15 mouse cellular contexts compared by ENCODE assay signal in the genomic region with DNA sequence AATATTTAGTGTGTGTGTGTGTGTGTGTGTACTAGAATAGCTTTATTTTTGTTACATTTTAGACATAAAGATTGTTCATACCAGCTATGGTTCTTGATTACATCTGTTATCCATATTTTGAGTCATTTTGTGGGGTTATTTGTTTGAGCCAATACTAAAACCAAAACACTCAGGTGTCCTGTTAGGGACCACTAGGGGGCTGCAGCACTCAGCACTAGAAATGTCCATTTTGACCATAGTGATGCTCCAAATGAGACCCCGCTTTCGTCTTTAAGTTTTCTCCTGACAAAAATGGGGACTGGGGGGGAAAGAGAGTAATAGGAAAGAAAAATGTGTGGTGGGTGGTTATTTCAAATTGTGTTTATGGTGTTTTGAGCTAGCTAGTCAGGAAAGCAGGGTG. TPM values are rescaled to one million over a fixed set of nuclear protein-coding genes. Genes with fewer than 3 reads are reported as not detected.
DNase-seq lines count a peak whose midpoint lies in the region; ATAC-seq and TF ChIP-seq lines count a peak whose summit lies in the region.
"Had no signal": no experiment of that assay in that cellular context is flagged by ENCODE, and none has a peak within 500 bp of the region (broad histone marks: within the 10 kb centered on the region; RNA-seq: fewer than 3 reads in every experiment).

No protein-coding gene starts in this region.

- H3K4me1 ChIP-seq in intestine, postnatal 0 days (replicated peaks; ENCODE audit: control insufficient read depth, insufficient read depth, low read length): no peaks in the 10 kb centered on the region
- H3K4me1 ChIP-seq in intestine, embryonic 15.5 days (replicated peaks): no peaks in the 10 kb centered on the region
- no peaks in the 10 kb centered on the region for H3K4me1 ChIP-seq in CH12.LX (ENCODE audit: control insufficient read depth in 1 of 2, insufficient read depth in 2 of 2)
- H3K4me1 ChIP-seq: hindbrain, embryonic 13.5 days; kidney, embryonic 15.5 days; limb, embryonic 15.5 days had no signal

- H3K27me3 ChIP-seq in intestine, postnatal 0 days (replicated peaks; ENCODE audit: control insufficient read depth, insufficient read depth, low read length): no peaks in the 10 kb centered on the region
- H3K27me3 ChIP-seq in intestine, embryonic 15.5 days (replicated peaks): no peaks in the 10 kb centered on the region
- no peaks in the 10 kb centered on the region for H3K27me3 ChIP-seq in CH12.LX (replicated peaks)
- H3K27me3 ChIP-seq: hindbrain, embryonic 13.5 days; kidney, embryonic 15.5 days; limb, embryonic 15.5 days had no signal

- no peak for ATAC-seq in intestine, postnatal 0 days
- ATAC-seq in intestine, embryonic 15.5 days: no peak

- no peaks in the 10 kb centered on the region for H3K9me3 ChIP-seq in intestine, postnatal 0 days (ENCODE audit: control insufficient read depth)
- no peaks in the 10 kb centered on the region for H3K9me3 ChIP-seq in intestine, embryonic 15.5 days
- H3K9me3 ChIP-seq in CH12.LX (replicated peaks; ENCODE audit: low read length): no peaks in the 10 kb centered on the region
- H3K9me3 ChIP-seq: hindbrain, embryonic 13.5 days; kidney, embryonic 15.5 days; limb, embryonic 15.5 days had no signal

- H3K9ac ChIP-seq in intestine, postnatal 0 days (ENCODE audit: low read depth, low read length): no peak overlapping the region
- no peak overlapping the region for H3K9ac ChIP-seq in intestine, embryonic 15.5 days
- H3K9ac ChIP-seq in CH12.LX (ENCODE audit: insufficient read depth, low read depth): no peak overlapping the region
- H3K9ac ChIP-seq: hindbrain, embryonic 13.5 days; kidney, embryonic 15.5 days; limb, embryonic 15.5 days had no signal

- DNase-seq in cerebellum, postnatal 10 days: peak; percentile 48 to 50
- DNase-seq in cerebellum, adult 11 months: no peak
- DNase-seq in CH12.LX (ENCODE audit: extremely low read depth): peak; percentile 17
- DNase-seq in forelimb bud, embryonic 11.5 days (ENCODE audit: low read depth, low spot score): peak; percentile 23
- DNase-seq in thymus, postnatal 10 days (ENCODE audit: low spot score in 2 of 2): no peak
- no peak for DNase-seq in right cerebral cortex, postnatal 10 days (ENCODE audit: low spot score in 2 of 2)
- DNase-seq: adrenal gland, postnatal 14 days; lung, postnatal 4 days; right cerebral cortex, postnatal 4 days had no signal

- dilution Hi-C loops in CH12.LX (cut with MboI; ENCODE audit: extremely low pct_ligation_motif_present, extremely low pct_unique_long_range_greater_than_20kb, low sequenced_read_pairs): no loop called here

- H3K36me3 ChIP-seq in intestine, postnatal 0 days (ENCODE audit: control insufficient read depth, insufficient read depth): peaks cover 89% of the 10 kb centered on the region
- H3K36me3 ChIP-seq in intestine, embryonic 15.5 days: peaks cover 29% of the 10 kb centered on the region
- H3K36me3 ChIP-seq in CH12.LX (replicated peaks in 1 of 2; ENCODE audit: control insufficient read depth in 1 of 2, insufficient read depth in 1 of 2, low read length in 1 of 2): peaks cover 70 to 95% of the 10 kb centered on the region in 2 experiments

- WGBS in intestine, postnatal 0 days: 83% methylated on average over 2 of the region's 2 CpGs
- 84% methylated on average over 2 of the region's 2 CpGs for WGBS in intestine, embryonic 15.5 days

- in situ Hi-C loops in CH12.LX (cut with MboI; ENCODE audit: low pct_ligation_motif_present, low pct_unique_long_range_greater_than_20kb, low sequenced_read_pairs): no loop called here

- TF ChIP-seq CTCF in intestine, postnatal 0 days (IDR thresholded peaks at IDR 0.05; ENCODE audit: low read depth): peak; percentile 62
- TF ChIP-seq CTCF in CH12.LX (conservative IDR thresholded peaks at IDR 0.05 in 1 of 2, IDR thresholded peaks at IDR 0.05 in 1 of 2; ENCODE audit: low read depth in 2 of 2, low read length in 2 of 2): peak; percentile 33 to 61; a peak in 3 of 4 replicates

- TF ChIP-seq EP300 in CH12.LX (IDR thresholded peaks at IDR 0.05; ENCODE audit: low read length): no peak

- peak; percentile 22 for TF ChIP-seq RAD21 in CH12.LX (IDR thresholded peaks at IDR 0.05; ENCODE audit: low read depth, low read length)

- no peaks in the 10 kb centered on the region; the same call in 1 of the 2 replicates for H3K79me2 ChIP-seq in CH12.LX (replicated peaks; ENCODE audit: control insufficient read depth, extremely low read depth, insufficient read depth, poor library complexity, severe bottlenecking)

- H3K4me3 ChIP-seq in intestine, postnatal 0 days (ENCODE audit: low read depth, low read length): no peak overlapping the region
- H3K4me3 ChIP-seq in intestine, embryonic 15.5 days (replicated peaks): no peak overlapping the region
- no peak overlapping the region for H3K4me3 ChIP-seq in CH12.LX (replicated peaks in 1 of 3; ENCODE audit: low read depth in 2 of 3, low read length in 2 of 3, poor library complexity in 1 of 3)
- H3K4me3 ChIP-seq: hindbrain, embryonic 13.5 days; kidney, embryonic 15.5 days; limb, embryonic 15.5 days had no signal

- no peak overlapping the region for H3K4me2 ChIP-seq in intestine, postnatal 0 days (replicated peaks; ENCODE audit: low read depth)
- H3K4me2 ChIP-seq in intestine, embryonic 15.5 days (replicated peaks): no peak overlapping the region
- no peak overlapping the region for H3K4me2 ChIP-seq in CH12.LX (ENCODE audit: insufficient read depth, low read depth, poor library complexity, severe bottlenecking)
- H3K4me2 ChIP-seq: heart, embryonic 11.5 days; hindbrain, embryonic 13.5 days; kidney, embryonic 15.5 days; limb, embryonic 15.5 days had no signal

- TF ChIP-seq POLR2A in CH12.LX (IDR thresholded peaks at IDR 0.05; ENCODE audit: low read depth, low read length): no peak

- no peak overlapping the region for H3K27ac ChIP-seq in intestine, postnatal 0 days (ENCODE audit: low read depth, low read length)
- no peak overlapping the region for H3K27ac ChIP-seq in intestine, embryonic 15.5 days
- no peak overlapping the region for H3K27ac ChIP-seq in CH12.LX (ENCODE audit: insufficient read depth, low read depth)
- H3K27ac ChIP-seq: hindbrain, embryonic 13.5 days; kidney, embryonic 15.5 days; limb, embryonic 15.5 days had no signal

TF ChIP-seq in CH12.LX, 34 proteins besides CTCF, POLR2A, EP300 and RAD21:
- TF ChIP-seq SMC3 (IDR thresholded peaks at IDR 0.05; ENCODE audit: low read depth, low read length) (peak; percentile 29; the same call in 1 of the 2 replicates), BHLHE40 (IDR thresholded peaks at IDR 0.05; ENCODE audit: low read depth, low read length) (no peak)

RNA-seq across cellular contexts. Expression of gene Fgfbp3, which starts 33.1 kb away (rescaled TPM):
- polyA plus RNA-seq in intestine, postnatal 0 days (2015; fragmentation: Nextera tagmentation; extraction: Ambion mirVana): 2.7 and 2.9 TPM in 2 replicates
- 4.2 and 5.0 TPM in 2 replicates for polyA plus RNA-seq in intestine, embryonic 15.5 days (2015; fragmentation: Nextera tagmentation; extraction: Ambion mirVana)
- 1.4 and 1.6 TPM in 2 replicates for total RNA-seq in CH12.LX (2012; rRNA removed)
- 0.64 and 1.3 TPM in 2 replicates for total RNA-seq in CH12.LX (2014; rRNA removed)
- 1.8 and 2.1 TPM in 2 replicates for polyA plus RNA-seq in CH12.LX (2012; ENCODE audit: insufficient read length, low read depth)

RNA-seq across cellular contexts. Expression of gene Btaf1, which starts 39.6 kb away (rescaled TPM):
- polyA plus RNA-seq in intestine, postnatal 0 days (2015; fragmentation: Nextera tagmentation; extraction: Ambion mirVana): 3.0 and 3.4 TPM in 2 replicates
- 8.3 and 9.1 TPM in 2 replicates for polyA plus RNA-seq in intestine, embryonic 15.5 days (2015; fragmentation: Nextera tagmentation; extraction: Ambion mirVana)
- total RNA-seq in CH12.LX (2012; rRNA removed) (38.3 and 42.8 TPM in 2 replicates), CH12.LX (2014; rRNA removed) (43.2 and 52.7 TPM in 2 replicates)
- polyA plus RNA-seq in CH12.LX (2012; ENCODE audit: insufficient read length, low read depth): 29.4 and 31.9 TPM in 2 replicates

RNA-seq across cellular contexts. Expression of gene Tnks2, which starts 52.3 kb away (rescaled TPM):
- 19.2 and 22.3 TPM in 2 replicates for polyA plus RNA-seq in intestine, postnatal 0 days (2015; fragmentation: Nextera tagmentation; extraction: Ambion mirVana)
- 40.7 and 40.9 TPM in 2 replicates for polyA plus RNA-seq in intestine, embryonic 15.5 days (2015; fragmentation: Nextera tagmentation; extraction: Ambion mirVana)
- total RNA-seq in CH12.LX (2012; rRNA removed) (72.4 and 73.1 TPM in 2 replicates), CH12.LX (2014; rRNA removed) (90.5 and 104 TPM in 2 replicates)
- polyA plus RNA-seq in CH12.LX (2012; ENCODE audit: insufficient read length, low read depth): 48.0 and 59.7 TPM in 2 replicates

Comparison
In these comparisons a context has a peak if more than half of its experiments do, and no peak if none do; other contexts are left out.
1. DNase-seq: peak in cerebellum, postnatal 10 days (2 of 2), CH12.LX (single experiment) and forelimb bud, embryonic 11.5 days (single experiment); none in cerebellum, adult 11 months (single experiment), thymus, postnatal 10 days (0 of 2) and right cerebral cortex, postnatal 10 days (0 of 2).